Mouse (Mus musculus) left cerebral cortex, postnatal 4 days (tissue): Measurements from ENCODE around the gene Sec13. TPM values are rescaled to one million over a fixed set of nuclear protein-coding genes. Genes with fewer than 3 reads are reported as not detected.

Source experiments
- DNase-seq: peaks from one replicate; pipeline ENCODE4 v3.0.0-alpha.2; 2022
- intact Hi-C: fragments of 180-260 bp; cut with DNase I; formaldehyde crosslinking; loops from one replicate; pipeline ENCODE4 v1.15.1; 2025
- total RNA-seq, 2 experiments: library from RNA; stranded (reverse); gene quantifications; 2 replicates each; pipeline ENCODE4 v1.2.3; 2021

The Sec13 gene
- 100 to 1,000 TPM; 100 to 104 TPM for total RNA-seq

DNA sequence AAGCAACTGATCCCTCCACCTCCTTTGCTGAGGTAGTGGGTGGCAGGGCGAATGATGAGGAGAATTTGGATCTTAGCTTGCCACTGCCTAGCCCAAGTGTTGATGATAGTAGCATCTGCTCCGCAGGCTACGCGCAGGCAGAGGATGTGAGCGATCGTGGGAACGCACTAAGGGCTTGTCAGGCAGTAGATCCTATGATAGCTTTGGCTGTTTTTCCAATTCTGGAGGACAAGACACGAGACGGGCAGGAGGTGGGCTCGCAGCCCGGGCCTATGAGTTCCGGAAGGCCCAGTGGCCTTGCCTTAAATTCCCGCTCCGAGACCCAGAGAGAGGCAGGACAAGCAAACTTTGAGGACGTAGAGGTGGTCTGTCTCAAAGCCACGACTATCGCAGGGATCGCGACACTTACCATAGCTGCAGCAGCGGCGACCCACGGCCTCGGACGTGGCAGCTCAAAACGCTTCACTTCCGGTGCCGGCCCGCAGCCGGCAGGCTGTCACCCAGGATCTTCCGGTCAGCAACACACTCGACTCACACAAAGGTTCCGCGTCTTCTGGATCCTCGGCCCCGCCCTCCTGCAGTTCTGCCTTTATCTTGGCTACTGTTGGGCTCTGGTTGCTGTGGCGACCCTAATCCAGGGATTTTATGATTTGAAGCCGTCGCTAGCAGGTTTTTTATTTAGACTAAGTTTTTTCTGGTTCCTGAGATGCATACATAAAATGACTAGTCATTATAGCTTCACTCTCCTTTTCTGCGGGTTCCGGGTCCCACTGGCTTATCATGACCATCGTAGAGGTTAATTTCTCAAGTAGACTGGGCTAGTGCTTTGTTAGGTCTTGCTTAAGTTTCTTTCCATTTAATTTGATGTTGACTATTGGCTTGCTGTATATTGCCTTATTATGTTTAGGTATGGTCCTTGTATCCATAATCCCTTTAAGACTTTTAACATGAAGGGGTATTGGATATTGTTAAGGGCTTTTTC, at the start of gene Sec13:
Sec13 (minus strand) TSS at position 508 of the 982 bp plus-strand sequence.
- DNase-seq: peak; percentile 84
- intact Hi-C loops: no loop called here

- intact Hi-C loops: no loop called here
- no peak for DNase-seq
These were observed 47.0 kb upstream of the Sec13 start for GRCm38 (mm10) chr6:113787459-113787968.

DNA sequence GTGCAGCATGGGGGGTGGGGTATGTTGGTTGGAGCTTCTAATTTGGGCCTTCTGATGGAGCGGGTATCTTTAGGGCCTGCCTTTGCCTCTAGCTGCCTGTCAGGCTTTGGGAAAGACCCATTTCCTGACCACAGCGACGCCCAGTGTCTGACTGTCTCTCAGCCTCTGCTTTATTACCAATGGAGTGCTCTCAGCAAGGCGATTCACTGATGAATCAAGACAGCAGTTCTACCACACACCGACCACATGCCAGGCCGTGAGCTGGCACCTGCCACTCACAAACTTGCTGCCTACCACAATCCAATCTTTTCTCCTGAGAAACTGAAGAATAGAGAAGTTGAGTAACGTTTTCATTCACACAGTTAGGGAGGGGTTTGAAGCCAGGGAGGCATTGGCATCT, 45.1 kb upstream of the Sec13 start:
- intact Hi-C loops: no loop called here
- DNase-seq: no peak

DNA sequence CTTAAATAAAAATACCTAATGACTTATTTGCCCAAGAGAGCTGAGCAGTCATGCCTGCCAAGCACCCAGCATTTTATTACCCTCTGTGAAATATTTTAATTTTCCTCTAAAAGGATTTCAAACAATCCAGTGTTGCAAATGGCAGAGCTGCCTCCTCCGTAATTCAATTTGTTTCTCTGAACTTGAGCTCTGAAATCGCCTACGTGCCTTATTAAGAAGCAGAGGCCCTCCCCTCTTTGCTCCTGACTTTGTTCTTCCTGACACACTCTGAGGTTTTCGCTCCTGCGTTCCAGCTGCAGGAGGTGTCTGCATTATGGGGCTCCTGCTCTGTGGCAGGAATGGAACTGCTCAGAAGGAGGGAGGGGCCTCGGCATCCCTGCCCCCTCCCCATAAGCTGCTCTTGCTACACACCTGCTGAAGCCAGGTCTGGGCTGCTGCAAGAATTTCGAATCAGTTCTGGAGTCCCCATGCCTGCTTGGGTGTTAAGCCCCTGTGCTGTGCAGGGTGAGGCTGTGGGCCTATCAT, 37.7 kb upstream of the Sec13 start:
- intact Hi-C loops: no loop called here
- DNase-seq: no peak

DNA sequence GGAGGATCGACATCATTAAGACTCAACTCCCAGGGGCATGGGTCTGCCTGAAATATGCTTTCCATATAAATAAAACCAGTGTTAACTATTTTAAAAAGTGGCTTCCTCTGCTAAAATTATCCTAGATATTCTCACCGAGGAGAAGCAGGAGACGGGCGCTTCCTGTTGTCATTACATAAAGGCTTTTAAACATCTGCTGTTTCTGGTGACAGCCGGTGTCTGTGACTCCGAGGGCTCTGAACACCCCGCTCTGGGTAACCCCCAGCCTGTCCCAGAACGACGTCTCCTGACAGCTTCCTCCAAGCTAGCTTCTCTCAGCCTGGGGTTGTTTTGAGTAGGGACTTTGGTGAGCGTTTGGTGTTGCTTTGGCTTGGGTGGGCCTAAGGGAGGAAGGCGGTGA, 28.3 kb upstream of the Sec13 start:
- intact Hi-C loops: no loop called here
- no peak for DNase-seq

DNA sequence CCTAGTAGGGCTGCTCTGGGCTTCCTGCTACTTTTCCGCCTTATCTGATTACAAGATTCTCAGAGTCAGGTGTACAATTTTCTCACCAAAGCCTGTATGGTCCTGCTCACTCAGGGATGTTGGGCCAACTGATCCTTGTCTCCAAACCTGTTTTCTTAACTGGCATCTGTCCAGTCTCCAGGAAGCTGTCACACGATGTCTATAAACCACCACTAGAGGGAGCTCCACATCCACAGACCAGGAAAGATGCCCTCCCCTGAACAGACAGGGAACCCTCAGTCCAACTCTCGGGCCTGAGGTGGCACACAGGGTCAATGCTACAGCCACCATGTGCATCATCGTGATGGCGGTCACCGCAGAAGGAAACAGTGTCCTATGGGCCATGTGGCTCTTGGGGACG, 21.1 kb upstream of the Sec13 start:
- intact Hi-C loops: loop anchor here (2.0 kb wide), 2 partner anchors 309 to 315 kb away; no protein-coding TSS in a partner anchor
- peak; percentile 62 for DNase-seq

DNA sequence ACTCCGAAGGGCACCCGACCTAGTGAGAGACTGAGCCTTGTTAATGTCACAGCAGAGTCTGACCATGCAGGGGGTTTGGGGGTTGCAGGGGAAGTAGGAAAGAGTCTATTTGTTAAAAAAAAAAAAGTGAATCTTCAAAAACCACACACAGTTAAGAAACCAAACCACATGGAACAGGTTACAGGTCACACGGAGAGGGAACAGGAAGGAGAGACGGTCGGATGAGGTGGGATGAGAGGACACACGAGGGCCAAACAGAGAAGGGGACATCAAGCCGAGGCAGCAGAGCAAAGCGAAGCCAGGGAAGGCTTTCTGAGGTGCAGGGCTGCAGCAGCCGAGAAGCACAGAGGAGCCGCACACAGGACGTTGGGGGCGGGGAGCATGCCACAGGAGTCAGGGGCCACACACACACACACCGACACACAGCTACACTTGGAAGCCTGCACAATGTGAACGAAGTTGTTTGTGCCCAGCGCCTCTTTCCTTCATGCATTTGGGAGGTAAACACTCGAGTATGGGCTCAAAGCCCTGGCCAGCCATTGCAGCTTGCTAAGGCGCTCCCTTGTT, 8.7 kb upstream of the Sec13 start:
- intact Hi-C loops: no loop called here
- DNase-seq: no peak

DNA sequence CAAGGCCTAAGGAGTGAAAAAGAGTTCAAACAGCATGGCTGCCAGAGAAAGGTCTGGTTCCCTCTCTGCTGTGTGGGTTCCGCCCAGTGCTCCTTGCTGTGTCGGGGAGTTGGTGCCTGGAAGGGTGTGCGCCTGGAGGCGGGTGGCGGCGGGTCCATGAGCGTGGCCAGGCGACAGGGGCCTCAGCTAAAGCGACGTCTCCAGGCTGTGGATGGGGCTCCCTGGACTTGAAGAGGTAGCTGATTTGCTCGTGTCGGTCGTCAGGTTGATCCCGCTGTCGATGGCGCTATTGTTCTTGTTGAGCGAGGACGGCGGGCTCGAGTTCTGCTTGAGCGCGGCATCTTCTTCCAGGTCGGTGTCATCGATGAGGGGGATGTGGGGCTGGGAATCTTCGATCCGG, 7.8 kb upstream of the Sec13 start:
- intact Hi-C loops: no loop called here

GRCm38 (mm10) chr6:113747284-113747683, 6.7 kb upstream of the Sec13 start:
- no peak for DNase-seq

More for the DNA sequence above, 7.8 kb upstream of the Sec13 start:
- DNase-seq: no peak

DNA sequence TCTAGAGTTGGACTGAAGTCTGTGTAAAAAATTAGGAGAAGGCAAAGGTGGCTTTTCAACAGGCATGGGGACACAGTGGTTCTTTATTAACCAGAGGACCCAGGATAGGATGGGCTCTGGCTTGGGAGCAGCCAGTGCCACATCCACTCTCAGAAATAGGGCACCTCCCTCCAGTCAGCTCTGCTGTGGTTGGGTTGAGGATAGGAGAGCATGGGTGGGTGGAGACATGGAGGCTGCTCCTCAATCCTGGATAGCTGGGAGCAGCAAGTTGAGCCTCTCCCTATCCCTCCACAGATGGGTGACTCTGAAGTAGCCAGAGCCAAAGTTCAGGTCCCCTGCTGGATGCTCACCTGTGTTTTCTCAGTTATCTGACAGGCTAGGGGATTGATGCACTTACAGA, 4.6 kb upstream of the Sec13 start:
- intact Hi-C loops: no loop called here
- DNase-seq: no peak

More at GRCm38 (mm10) chr6:113747284-113747683, 6.7 kb upstream of the Sec13 start:
- intact Hi-C loops: no loop called here

- DNase-seq: no peak
- intact Hi-C loops: no loop called here
These were observed 2.6 kb upstream of the Sec13 start for GRCm38 (mm10) chr6:113743111-113743510.

DNA sequence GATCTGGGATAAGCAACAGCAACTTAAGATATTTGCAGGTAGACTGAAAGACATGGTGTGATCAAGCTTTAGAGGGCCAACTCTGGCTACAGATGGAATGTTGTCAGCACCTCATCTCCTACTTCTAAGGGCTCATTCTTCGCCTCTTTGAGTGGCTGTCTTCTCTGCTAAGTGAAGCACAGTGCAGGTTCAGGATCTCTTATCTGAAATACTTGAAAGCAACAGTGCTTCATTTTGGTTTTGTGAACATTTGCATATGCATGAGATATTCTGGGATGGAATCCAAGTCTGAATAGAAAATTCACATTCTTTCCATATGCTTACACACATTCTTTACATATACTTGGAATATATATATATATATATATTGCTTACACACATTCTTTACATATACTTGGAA, 1.8 kb upstream of the Sec13 start:
- DNase-seq: no peak
- intact Hi-C loops: no loop called here

DNA sequence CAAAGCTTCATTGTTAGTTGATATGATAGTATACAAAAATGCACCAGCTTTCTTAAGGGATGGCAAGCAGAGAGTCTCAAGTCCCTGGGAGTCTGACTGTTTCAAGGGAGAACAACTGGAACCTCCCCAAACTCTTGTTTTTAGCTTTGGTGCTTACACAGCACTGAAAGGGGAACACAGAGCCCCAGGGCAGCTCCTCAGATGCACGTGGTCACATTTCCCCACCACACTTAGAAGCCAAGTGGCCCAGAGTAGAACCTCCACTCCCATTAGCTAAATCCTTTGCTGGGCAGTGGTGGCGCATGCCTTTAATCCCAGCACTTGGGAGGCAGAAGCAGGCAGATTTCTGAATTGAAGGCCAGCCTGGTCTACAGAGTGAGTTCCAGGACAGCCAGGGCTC, 882 bp upstream of the Sec13 start:
- intact Hi-C loops: no loop called here
- no peak for DNase-seq

GRCm38 (mm10) chr6:113737318-113738046, 3.1 kb downstream of the Sec13 start:
- no peak for DNase-seq

GRCm38 (mm10) chr6:113731296-113731695, 9.2 kb downstream of the Sec13 start:
- intact Hi-C loops: no loop called here
- DNase-seq: no peak

More at GRCm38 (mm10) chr6:113737318-113738046, 3.1 kb downstream of the Sec13 start:
- intact Hi-C loops: no loop called here

DNA sequence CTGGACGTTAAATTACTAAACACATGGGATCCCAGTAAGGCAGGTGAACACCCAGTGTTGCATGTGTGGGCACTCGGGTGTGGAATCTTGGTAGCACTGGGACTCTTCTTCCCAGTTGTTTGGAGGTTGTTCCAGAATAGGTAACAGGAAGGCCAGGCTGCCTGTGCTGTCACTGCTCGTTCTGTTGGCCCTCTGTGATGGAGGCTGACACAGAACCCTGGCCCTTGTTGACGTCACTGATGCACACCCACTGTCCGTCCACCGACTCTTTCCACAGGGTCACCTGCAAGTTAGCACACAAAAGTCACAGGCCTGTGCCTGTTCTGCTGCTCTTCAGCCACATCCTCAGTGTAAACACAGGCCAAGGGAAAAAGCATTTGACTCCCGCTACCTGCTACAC, 12.4 kb downstream of the Sec13 start:
- intact Hi-C loops: no loop called here
- no peak for DNase-seq

- DNase-seq: no peak
- intact Hi-C loops: no loop called here
These were observed 19.5 kb downstream of the Sec13 start for GRCm38 (mm10) chr6:113721061-113721460.

DNA sequence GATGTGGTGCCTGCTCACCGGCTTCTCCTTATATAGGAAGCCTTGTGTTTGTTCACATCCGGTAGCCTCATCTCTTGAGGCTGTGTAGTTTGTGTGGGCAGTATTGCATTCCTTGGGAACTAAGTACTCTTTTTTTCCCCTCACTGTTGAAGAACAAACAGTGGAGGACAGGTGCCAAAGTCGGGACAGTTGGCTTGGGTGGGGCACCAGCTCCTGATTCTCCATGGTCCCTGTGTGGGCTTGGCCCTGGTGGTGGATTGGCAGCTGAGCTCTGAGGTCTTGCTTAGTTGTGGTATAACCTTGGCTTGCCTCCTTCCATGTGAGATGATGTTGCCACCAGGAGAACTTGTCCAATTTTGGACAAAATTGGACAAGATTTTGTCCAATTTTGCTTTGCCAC, 20.7 kb downstream of the Sec13 start, which contains the start of gene Ghrl:
Ghrl (minus strand) TSS at position 3 of the 400 bp plus-strand sequence.
- intact Hi-C loops: no loop called here

DNA sequence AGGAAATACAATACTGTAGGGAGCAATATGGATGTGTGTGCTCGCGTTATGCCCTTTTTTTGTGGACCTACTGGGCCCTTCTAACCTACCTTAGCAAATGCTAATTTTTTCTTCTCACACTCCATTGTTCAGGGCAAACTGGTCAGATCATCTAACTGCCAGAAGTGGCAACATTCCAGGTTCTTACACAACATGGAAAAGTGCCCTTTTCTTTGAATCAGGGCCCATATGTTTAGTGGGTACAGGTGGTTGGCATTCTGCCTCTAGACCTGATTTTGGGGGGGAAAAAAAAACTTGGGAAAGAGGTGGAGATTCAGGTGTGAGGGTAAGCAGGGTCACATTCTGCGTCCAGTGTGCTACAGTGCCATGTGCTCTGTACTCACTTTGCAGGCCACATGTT, 23.0 kb downstream of the Sec13 start:
- DNase-seq: no peak
- intact Hi-C loops: no loop called here

More for the DNA sequence above, 20.7 kb downstream of the Sec13 start, which contains the start of gene Ghrl:
- no peak for DNase-seq

GRCm38 (mm10) chr6:113714797-113715196, 25.7 kb downstream of the Sec13 start:
- intact Hi-C loops: no loop called here
- DNase-seq: no peak

DNA sequence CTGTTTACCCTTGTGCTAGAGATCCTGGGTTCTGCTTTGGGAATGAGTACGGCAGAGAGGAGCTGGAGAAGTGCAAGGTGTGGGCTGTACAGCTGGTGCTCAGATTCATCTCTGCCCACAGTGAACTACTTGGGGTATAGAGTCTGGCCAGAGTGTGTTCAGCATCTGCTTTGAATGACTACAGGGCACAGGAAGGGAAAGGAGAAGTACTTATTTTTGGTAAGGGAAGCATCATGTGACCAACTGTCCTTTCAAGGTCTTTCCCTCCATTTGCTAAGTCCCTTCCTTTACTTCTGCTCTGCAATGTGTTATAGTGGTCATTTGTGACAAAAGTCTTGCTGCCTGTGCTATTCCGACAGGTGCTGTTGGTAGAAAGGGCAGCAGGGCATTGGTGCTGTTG, 26.3 kb downstream of the Sec13 start:
- intact Hi-C loops: no loop called here
- no peak for DNase-seq
